Mouse (Mus musculus): ENCODE data around the gene Ctf1.

The Ctf1 gene

DNA sequence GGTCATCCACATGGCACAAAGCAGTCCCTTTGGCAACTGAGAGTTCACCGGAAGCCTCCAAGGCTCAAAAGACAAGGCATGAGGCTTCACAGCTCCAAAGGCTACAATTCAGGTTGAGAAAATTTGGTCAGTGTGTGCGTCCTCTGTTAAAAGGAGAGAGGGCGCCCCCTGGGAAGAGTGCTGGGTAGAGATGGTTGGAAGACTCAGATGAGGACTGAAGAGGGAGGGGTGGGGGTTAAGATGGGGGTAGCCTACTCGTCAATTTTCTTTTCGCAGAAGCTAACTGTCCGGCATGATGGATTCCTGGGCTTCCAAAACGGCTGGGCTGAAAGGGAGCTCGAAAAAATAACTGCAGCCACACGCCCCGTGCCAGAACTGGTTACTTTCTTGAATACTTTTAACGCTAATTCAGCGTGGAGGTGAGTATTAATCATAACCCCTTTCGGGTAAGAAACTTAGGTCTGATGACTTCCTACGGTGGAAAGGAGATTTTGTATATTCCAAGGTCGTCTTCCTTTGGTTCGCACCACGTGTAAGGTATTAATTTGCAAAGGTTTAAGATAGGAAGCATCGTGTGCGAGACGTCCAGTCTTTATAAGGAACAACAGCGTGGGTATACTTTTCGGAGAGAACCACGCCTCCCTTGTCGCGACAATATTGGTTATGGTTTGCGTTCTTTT, 32.0 kb downstream of the Ctf1 start, which contains the start of gene Fbxl19:
Gene Fbxl19, plus strand, starts transcription at position 178 of the 680 bp plus-strand sequence.
- DNase-seq (ENCODE audit: low spot score): peak; percentile 42

DNA sequence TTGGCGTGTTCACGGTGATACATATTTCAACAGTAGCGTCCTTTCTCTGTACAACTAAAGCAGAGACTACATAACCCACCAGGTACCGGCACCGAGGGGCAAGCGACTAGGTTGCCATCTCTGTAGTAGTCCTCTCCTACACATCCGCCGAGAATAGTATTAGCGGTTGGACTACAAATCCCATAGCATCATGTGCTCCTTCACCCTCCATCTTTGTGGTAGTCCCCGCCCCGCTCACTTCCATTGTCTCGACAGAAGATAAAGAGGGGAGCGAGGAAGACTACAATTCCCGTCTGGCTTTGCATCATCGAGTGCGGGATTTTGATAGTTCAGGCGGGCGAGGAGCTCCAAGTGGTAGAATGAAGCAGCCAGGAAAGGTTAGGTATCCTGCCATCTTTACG, 32.7 kb downstream of the Ctf1 start:
- peak; percentile 70 for DNase-seq (ENCODE audit: low spot score)

DNA sequence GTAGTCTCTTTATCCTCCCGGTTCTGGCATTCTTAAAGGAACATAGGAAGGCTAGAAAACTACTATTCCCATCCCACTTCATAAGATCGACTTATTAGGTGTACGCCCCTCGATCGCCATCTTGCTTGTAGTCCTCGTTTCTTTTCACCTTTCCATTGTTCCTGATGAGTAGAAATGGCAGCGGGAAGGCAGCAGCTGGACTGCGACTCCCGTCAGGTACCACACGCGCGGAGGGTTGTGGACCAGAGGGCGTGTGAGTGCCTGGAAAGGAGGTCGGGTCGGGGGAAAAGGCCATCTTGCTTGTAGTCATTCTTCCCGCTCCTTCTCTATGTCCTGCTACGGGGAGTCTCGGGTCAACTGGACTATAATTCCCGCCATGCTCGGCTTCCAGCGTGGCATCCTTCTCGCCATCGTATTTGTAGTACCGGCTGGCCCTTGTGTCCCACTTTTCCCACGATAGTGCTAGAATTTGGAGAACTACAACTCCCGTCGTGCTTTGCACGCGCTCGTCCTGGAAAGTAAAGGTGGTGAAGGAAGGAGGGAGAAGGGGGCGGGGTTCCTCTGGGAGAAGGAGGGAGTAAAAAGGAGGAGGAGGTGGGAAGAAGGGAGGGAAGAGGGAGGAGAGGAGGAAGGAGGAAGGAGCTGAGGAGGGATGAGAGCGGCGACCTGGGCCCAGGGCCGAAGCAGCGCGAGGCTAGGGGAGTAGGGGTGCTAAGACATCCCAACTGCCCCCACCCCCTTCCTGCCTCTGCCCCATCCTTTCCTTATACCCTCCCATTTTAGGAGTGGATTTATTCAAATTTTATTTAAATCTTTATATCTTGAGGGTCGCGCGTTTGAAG, 33.3 kb downstream of the Ctf1 start:
- DNase-seq (ENCODE audit: low spot score): peak; percentile 66

DNA sequence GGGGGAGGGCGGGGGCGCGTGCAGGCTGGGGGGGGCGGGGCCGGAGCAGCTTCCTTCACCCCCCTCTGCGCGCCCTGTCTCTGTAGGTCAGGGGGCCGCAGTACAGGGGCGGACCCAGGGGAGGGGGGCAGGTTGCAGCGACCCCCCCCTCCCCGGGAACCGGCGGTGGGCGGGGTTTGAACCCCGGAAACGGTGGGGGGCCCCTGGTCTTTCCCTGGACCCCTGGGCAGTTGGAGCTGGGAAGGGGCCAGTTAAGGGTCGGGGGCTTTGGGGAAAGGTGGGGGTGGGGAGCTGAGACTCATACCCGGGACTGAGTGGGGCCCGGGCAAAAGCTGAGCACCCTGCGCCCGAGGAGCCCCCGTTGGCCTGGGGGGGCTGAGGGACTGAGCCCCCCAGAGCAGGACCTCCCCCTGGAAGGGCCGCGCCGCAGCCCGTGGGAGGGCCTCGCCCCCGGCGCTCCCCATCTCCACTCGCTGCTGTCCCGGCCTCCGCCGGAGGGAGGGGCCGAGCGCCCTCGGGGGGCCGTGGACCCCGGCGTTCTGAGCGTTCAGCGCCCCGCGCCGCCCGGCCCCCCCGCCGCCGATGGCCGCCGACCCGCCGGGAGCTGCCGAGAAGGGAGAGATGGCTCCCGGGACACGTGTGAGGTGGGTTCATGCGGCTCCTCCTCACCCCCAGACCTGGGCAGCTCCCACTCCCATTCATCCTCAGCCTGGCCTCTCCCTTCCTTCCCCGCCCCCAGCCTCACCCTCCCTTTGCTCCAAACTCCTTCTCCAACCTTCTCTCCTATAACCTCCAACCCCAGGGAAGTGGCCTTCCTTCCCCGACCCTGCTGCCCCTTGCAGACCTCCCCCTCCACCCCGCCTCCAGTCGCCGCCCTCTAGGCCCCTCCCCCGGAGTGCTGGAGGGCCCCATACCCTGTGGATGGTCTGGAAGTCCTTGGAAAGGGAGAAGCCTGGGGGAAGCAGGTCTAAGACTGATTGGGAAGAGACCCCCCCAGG, 34.3 kb downstream of the Ctf1 start:
- DNase-seq (ENCODE audit: low spot score): no peak

DNA sequence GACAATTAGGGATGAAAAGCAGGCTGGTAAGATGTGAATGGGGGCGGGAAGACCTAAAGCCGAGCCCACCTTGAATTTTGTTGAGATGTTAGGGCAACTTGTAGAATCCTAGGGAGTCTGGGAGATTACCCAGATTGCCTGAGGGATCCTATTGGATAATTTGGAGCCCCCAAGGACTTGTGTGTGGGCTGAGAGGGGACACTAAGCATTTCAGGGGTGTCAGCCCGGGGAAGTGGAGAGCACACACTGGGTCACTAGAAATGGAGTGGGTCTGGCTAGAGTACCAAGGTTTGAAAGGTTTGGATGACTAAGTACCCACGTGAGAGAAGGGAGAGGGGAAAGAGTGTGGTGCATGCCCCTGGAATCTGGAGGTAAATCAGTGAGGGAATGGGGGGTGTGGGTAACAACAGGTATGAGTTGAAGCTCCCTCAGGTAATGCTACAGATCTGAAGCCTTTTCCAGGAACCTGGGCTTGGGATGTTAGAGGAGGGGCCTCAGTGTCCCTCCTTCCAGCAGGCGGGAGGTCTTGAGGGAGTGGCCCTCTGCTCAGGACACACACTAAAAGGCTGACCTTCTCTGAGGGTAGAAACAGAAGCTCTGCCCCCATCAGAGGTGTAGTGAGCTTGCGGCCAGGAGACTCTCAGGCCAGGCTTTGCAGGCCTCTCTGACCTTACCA, 35.2 kb downstream of the Ctf1 start:
- no peak for DNase-seq (ENCODE audit: low spot score)

DNA sequence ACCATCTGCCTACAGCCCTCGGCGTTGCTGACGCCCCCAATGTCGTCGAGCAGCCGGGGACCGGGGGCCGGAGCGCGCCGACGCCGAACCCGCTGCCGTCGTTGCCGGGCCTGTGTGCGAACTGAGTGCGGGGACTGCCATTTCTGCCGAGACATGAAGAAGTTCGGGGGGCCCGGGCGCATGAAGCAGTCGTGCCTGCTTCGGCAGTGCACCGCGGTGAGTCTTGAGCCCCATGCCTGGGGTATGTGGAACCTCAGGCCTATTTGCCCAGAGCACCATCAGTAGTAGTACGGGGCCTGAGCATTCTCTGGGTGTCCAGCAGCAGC, 35.7 kb downstream of the Ctf1 start:
- DNase-seq (ENCODE audit: low spot score): no peak

DNA sequence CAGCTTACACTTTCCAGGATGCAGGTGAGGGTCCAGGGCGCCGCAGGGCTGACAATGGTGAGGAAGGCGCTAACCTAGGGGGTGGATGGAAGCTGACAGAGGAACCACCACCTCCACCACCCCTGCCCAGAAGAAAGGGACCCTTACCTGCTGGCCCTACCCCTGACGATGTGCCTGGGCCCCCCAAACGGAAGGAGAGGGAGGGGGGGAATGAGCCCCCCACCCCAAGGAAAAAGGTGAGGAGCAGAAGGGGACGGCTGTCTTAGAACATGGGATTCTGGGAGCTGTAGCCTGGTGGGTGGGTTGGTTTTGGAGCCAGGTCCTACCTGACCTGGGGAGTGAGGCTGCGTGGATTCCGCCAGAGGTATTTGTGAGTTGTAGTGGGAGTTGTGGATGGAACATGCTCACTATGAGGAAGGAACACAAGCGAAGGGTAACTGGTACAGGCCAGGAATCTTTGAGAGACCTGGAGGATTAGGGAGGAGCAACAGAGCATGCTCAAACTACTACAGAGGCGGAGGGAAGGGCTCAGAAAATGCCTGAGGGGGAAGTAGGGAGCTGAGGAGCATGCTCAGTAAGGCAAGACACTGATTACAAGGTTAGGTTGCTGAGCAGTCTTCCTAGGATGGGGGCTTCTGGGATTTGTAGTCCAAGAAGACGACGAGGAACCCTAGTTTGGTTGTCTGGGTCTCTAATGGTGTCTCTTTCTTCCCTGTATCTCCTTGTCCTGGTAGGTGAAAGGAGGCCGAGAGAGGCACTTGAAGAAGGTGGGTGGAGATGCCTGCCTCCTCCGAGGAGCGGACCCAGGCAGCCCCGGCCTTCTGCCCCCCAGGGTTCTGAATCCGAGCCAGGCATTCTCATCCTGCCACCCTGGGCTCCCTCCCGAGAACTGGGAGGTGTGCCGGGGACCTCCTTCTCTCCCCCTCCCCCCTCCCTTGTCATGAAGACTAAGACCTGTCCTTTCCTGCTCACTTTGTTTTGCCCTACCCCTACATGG, 37.9 kb downstream of the Ctf1 start:
- DNase-seq (ENCODE audit: low spot score): no peak

DNA sequence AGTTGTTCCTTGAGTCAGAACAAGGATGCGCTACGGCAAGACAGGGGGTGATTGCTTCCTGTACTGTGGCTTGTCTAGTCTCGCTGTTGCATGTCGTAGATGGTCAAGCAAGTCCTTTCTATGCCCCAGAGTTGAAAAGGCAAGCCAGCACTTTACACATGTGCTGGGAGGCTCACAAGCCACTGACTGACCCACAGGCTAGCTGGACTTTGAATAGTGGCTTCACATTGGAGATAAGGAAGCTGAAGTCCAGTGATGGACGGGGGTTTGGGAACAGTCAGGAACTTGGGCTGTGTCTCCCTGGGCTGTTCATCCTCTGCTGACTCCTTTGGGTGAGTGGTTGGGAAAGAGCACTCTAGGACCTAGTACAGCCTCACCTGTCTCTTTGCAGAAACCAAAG, 39.1 kb downstream of the Ctf1 start:
- DNase-seq (ENCODE audit: low spot score): no peak

DNA sequence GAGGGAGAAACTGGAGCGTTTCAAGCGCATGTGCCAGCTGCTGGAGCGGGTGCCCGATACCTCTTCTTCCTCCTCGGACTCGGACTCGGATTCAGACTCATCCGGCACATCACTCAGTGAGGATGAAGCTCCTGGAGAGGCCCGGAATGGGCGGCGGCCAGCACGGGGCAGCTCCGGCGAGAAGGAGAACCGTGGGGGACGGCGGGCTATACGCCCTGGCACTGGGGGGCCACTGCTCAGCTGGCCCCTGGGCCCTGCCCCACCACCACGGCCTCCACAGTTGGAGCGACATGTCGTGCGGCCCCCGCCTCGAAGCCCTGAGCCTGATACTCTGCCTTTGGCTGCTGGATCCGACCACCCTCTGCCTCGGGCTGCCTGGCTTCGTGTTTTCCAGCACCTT, 39.5 kb downstream of the Ctf1 start:
- no peak for DNase-seq (ENCODE audit: low spot score)

DNA sequence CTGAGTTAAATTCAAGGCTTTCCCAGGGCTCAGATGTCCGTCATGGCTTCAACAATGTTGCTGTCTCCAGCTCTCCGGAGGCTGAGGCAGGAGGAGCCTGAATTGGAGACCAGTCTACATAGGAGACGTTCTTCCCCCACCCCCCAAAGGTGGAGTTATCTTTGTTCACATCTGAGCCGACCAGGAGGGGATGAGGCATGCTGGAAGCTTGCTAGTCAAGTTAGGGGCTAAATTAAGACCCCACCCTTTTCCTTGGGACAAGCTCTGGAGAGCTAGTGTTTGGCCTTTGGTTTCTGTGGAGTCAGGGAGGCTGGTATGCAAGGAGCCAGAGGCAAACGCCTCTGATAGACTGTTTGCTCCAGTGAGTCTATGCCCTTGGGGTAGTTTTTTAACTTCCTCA, 40.6 kb downstream of the Ctf1 start:
- DNase-seq (ENCODE audit: low spot score): no peak

DNA sequence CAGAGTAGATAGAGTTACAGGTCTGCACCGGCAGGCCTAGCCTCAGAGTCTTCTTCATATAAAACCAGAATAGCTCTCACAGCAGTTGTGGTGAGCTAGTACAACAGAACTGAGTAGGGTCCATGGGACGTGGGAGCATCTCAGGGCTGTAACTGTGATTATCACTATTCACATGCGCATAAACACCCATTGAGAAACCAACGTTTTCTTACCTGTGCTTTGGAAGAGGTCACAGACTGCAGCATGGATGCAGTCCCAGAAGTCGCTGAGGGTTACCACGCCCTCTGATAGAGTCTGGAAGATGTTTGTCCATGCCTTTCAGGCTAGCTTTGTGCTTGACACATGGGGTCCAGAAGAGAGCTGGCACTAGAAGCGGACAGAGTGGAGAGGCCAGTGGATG, 41.2 kb downstream of the Ctf1 start:
- no peak for DNase-seq (ENCODE audit: low spot score)

DNA sequence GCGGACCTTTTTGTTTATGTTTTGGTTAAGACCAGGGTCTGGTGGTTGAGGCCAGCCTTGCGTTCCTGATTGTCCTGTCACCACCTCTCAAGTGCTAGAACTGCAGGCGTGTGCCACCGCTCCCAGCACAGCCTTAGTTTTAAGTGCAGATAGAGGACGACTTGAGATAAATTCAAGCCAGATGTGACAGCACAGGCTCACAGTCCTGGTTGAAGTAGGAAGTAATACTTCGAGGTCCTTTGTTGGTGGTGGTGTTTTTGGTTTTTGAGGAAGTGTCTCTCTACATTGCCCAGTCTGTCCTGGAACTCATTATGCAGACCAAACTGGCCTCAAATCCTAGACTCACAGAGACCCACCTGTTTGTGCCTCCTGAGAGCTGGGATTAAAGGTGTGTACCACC, 47.2 kb downstream of the Ctf1 start:
- DNase-seq (ENCODE audit: low spot score): no peak

DNA sequence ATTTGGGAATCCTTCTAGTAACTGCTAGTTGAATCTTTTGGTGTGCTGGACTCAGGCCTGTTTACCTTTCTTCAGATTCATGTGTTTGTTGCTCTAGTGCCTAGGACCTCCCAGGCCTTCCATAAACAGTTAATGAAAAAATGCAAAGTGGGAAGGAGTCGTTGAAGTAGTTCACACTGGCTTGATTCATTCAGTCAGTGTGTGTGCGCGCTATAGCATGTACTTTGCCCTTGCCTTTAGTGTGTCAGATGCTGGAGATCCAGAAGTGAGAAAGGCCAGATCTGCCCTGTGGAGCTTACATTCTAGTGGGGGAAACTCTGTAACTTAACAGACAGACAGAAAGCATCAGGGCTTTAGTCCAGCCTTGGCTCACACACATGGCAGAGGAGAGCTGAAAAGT, 47.9 kb downstream of the Ctf1 start:
- no peak for DNase-seq (ENCODE audit: low spot score)

DNA sequence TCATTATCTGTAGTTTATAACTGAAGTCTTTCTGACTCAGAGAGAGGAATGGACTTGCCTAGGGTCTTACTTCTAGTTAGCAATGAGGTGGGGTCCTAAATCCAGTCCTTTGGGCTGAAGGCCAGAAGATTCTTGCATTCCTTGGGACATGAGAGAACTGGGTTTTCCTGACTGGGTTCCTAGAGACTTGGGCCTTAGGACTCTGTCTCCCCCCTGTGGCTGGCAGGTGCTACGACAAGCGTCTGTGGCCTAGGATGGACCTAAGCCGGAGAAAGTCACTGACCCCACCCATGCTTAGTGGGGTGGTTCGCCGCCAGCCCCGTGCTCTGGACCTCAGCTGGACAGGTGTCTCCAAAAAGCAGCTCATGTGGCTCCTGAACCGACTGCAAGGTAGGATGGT, 48.5 kb downstream of the Ctf1 start:
- peak; percentile 50 for DNase-seq (ENCODE audit: low spot score)

DNA sequence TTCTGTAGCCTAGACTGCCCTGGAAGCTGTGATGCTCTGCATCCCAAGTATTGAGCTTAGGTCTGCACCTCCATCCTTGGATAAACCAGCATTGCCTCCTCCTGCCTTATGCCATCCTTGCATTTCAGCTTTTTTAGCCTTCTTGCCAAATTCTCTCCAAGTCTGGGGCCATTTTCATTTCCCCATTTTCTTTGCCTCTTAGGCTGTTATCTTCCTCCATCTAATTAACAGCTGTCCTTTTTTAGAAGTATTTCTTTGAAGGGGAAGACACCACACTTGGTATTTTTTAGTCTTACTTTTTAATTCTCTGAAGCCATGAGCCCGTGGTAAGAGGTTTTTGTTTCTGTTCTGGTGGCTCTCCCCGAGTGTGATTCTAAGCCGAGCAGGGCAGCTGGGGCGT, 51.1 kb downstream of the Ctf1 start:
- no peak for DNase-seq (ENCODE audit: low spot score)

DNA sequence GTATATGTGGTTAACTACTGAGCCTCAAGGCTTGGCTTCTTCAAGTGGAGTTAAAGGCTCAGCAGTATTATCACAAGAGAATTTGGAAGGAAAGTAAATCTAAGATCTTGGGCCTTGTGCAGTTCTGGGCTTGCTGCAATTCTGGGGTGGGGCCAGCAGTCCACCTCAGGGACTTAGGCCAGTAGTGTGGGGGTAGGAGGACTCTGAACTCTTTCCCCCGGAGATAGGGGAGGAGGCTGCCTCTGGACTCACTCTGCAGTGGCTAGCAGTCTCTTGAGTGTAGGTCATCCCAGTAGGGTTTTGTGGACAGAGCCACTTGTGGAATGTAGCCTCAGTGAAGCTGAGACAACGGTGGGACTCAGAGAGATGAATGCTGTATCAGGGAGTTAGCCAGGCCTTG, 53.2 kb downstream of the Ctf1 start:
- DNase-seq (ENCODE audit: low spot score): no peak

DNA sequence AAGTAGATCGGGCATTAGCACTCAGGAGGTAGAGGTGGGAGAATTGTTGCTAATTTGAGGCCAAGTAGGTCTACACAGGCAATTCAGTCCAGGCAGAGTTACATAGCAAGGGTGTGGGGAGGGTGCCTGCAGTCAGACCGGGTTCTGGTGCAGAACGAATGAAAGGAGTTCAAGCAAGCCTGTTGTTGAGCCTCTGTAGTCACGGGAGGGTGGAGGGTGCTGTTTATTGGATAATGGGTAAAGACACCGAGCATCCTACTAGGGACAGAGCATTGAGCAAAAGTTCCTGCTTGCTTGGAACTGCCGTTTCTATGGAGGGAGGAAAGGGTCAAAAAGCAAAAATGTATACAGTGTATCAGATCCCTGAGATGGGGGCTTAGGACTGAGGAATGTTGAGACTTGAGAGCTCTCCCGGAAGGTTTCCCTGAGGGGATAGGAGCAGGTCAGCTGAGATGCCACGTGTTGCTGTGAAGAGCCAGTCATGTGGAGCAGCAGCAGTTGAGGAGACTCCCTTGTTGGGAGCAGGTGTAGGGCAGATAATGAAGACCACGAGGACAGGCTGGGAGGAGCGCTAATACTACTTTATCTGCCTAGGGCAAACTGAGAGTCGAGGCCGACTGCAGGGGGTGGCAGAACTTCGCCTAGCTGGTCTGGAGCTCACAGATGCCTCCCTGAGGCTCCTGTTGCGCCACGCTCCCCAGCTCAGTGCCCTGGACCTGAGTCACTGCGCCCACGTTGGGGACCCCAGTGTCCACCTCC, 54.5 kb downstream of the Ctf1 start:
- DNase-seq (ENCODE audit: low spot score): peak; percentile 65

Data from spleen, adult 12 weeks (tissue).